ENCODE assay signal across 8 mouse cellular contexts in genomic region chr17:71474762-71475704, GRCm38 (mm10). TPM values are rescaled to one million over a fixed set of nuclear protein-coding genes. Genes with fewer than 3 reads are reported as not detected.
DNase-seq lines count a peak whose midpoint lies in the region; ATAC-seq and TF ChIP-seq lines count a peak whose summit lies in the region.

TSS of gene Smchd1 (minus strand) at chr17:71475343.

- no peaks in the 10 kb centered on the region for H3K27me3 ChIP-seq in heart, embryonic 11.5 days (ENCODE audit: control insufficient read depth, insufficient read depth, low read length)
- H3K27me3 ChIP-seq in kidney, embryonic 16.5 days (ENCODE audit: insufficient read depth, low read length), result no peaks in the 10 kb centered on the region

- H3K4me3 ChIP-seq in heart, embryonic 11.5 days (ENCODE audit: low read depth, low read length), result peak within 1 kb of the TSS; percentile 93
- H3K4me3 ChIP-seq in kidney, embryonic 16.5 days (ENCODE audit: low read length), result peak within 1 kb of the TSS; percentile 77

- TF ChIP-seq CTCF in brain, embryonic 14.5 days (IDR thresholded peaks at IDR 0.05; ENCODE audit: borderline replicate concordance, extremely low read depth, insufficient read depth, insufficient read length), result no peak

- H3K9me3 ChIP-seq in heart, embryonic 11.5 days (replicated peaks; ENCODE audit: control insufficient read depth, low read length), result no peaks in the 10 kb centered on the region
- H3K9me3 ChIP-seq in kidney, embryonic 16.5 days (ENCODE audit: low read length), result no peaks in the 10 kb centered on the region

- WGBS in heart, embryonic 11.5 days (ENCODE audit: insufficient replicate concordance), result under 1% methylated on average over 89 of the region's 109 CpGs
- under 1% methylated on average over 92 of the region's 109 CpGs for WGBS in kidney, embryonic 16.5 days

- peak within 1 kb of the TSS; percentile 97 for H3K27ac ChIP-seq in heart, embryonic 11.5 days (ENCODE audit: low read depth, low read length)
- peak within 1 kb of the TSS; percentile 99 for H3K27ac ChIP-seq in kidney, embryonic 16.5 days (ENCODE audit: low read length)

- H3K4me2 ChIP-seq in heart, embryonic 11.5 days, result peak within 1 kb of the TSS; percentile 88
- peak within 1 kb of the TSS; percentile 88 for H3K4me2 ChIP-seq in kidney, embryonic 16.5 days (replicated peaks; ENCODE audit: low read depth, low read length)

- H3K36me3 ChIP-seq in heart, embryonic 11.5 days (ENCODE audit: control insufficient read depth, insufficient read depth, low read length), result no peaks in the 10 kb centered on the region
- no peaks in the 10 kb centered on the region for H3K36me3 ChIP-seq in kidney, embryonic 16.5 days (ENCODE audit: insufficient read depth, low read length)

- TF ChIP-seq POLR2A in brain, embryonic 14.5 days (IDR thresholded peaks at IDR 0.05; ENCODE audit: borderline replicate concordance, extremely low read depth, insufficient read depth, insufficient read length, poor library complexity, severe bottlenecking), result peak; percentile 56

- H3K4me1 ChIP-seq in heart, embryonic 11.5 days (ENCODE audit: control insufficient read depth, insufficient read depth, low read length), result peaks cover 6% of the 10 kb centered on the region
- H3K4me1 ChIP-seq in kidney, embryonic 16.5 days (ENCODE audit: insufficient read depth, low read length), result peaks cover 13% of the 10 kb centered on the region

- ATAC-seq in erythroblast, adult 5-6 weeks (replicated peaks; ENCODE audit: low FRiP score, poor library complexity, severe bottlenecking), result peak; percentile 91
- peak; percentile 94 for ATAC-seq in heart, embryonic 11.5 days (replicated peaks; ENCODE audit: insufficient number of reproducible peaks, low FRiP score, low TSS enrichment)
- ATAC-seq in kidney, embryonic 16.5 days (ENCODE audit: low FRiP score, low TSS enrichment), result peak; percentile 96

- peak within 1 kb of the TSS; percentile 93 for H3K9ac ChIP-seq in heart, embryonic 11.5 days (ENCODE audit: low read depth, low read length)
- peak within 1 kb of the TSS; percentile 98 for H3K9ac ChIP-seq in kidney, embryonic 16.5 days (replicated peaks; ENCODE audit: low read length)

- peak; percentile 96 for DNase-seq in CD4-positive helper T cell, adult 2 months (ENCODE audit: low read depth, low spot score)
- peak; percentile 98 for DNase-seq in brain, embryonic 14.5 days (ENCODE audit: low read depth)
- DNase-seq in liver, result peak; percentile 96
- DNase-seq in monocyte, adult 2 months (ENCODE audit: low read depth in 1 of 2, low spot score in 2 of 2), result peak; percentile 84 to 87
- peak; percentile 87 to 89 for DNase-seq in spleen, postnatal 14 days (ENCODE audit: low spot score in 2 of 2)

RNA-seq across cellular contexts. Expression of gene Smchd1, which starts in this region (rescaled TPM):
- 33.7 and 41.3 TPM in 2 replicates for polyA plus RNA-seq in brain, embryonic 14.5 days (2012; rRNA removed)
- total RNA-seq in erythroblast, adult 5-6 weeks (2015; ENCODE audit: low replicate concordance), result 49.4 and 60.6 TPM in 2 replicates
- 51.0 and 65.6 TPM in 2 replicates for total RNA-seq in erythroblast, adult 5-6 weeks (2017; ENCODE audit: low replicate concordance)
- polyA plus RNA-seq in heart, embryonic 11.5 days (2014; fragmentation: Nextera tagmentation; extraction: Ambion mirVana), result 52.3 and 65.9 TPM in 2 replicates
- 54.7 and 69.7 TPM in 2 replicates for polyA plus RNA-seq in kidney, embryonic 16.5 days (2015; fragmentation: Nextera tagmentation; extraction: Ambion mirVana)

Comparison
In these comparisons a context has a peak if more than half of its experiments do, and no peak if none do; other contexts are left out.
1. Peak in every context shown above with its lines: DNase-seq, ATAC-seq, H3K4me3 ChIP-seq and H3K27ac ChIP-seq.